Mouse (Mus musculus) neural tube, embryonic 14.5 days (tissue): ENCODE data around the gene Tmem119. TPM values are rescaled to one million over a fixed set of nuclear protein-coding genes. Genes with fewer than 3 reads are reported as not detected.

Source experiments
- ATAC-seq: fragments of 200-750 bp; cut with Nextera tagmentation; 2 replicates; pipeline ENCODE4 v1.8.0; 2017; ENCODE audit warnings: low read depth, mild to moderate bottlenecking, moderate TSS enrichment, moderate library complexity
- H3K27ac ChIP-seq: fragments of 300-500 bp; sonication (generic); 2 replicates; pipeline ENCODE4 v1.5.1; 2014; ENCODE audit warnings: low read depth, mild to moderate bottlenecking, control low read depth, low read length, moderate library complexity, mixed read lengths
- H3K27me3 ChIP-seq: fragments of 300-500 bp; sonication (generic); 2 replicates; pipeline ENCODE4 v1.6.1; 2014; ENCODE audit warnings: low read length; ENCODE audit not compliant: control insufficient read depth, insufficient read depth
- H3K36me3 ChIP-seq: fragments of 300-500 bp; sonication (generic); 2 replicates; pipeline ENCODE4 v1.6.1; 2014; ENCODE audit warnings: low read length, mixed read lengths; ENCODE audit not compliant: control insufficient read depth, insufficient read depth
- H3K4me1 ChIP-seq: fragments of 300-500 bp; sonication (generic); 2 replicates; pipeline ENCODE4 v1.6.1; 2014; ENCODE audit warnings: low read length; ENCODE audit not compliant: control insufficient read depth, insufficient read depth
- H3K4me2 ChIP-seq: fragments of 300-500 bp; sonication (generic); 2 replicates; pipeline ENCODE4 v1.6.1; 2014; ENCODE audit warnings: mild to moderate bottlenecking, low read depth, low read length, control low read depth
- H3K4me3 ChIP-seq: fragments of 300-500 bp; sonication (generic); 2 replicates; pipeline ENCODE4 v1.5.1; 2014; ENCODE audit warnings: low read depth, low read length, control low read depth, mixed read lengths
- H3K9ac ChIP-seq: fragments of 300-500 bp; sonication (generic); replicated peaks from 2 replicates; pipeline ENCODE4 v1.6.1; 2014; ENCODE audit warnings: low read depth, mild to moderate bottlenecking, control low read depth, low read length, mixed read lengths
- H3K9me3 ChIP-seq: fragments of 300-500 bp; sonication (generic); 2 replicates; pipeline ENCODE4 v1.6.1; 2016; ENCODE audit warnings: low read length; ENCODE audit not compliant: control insufficient read depth
- WGBS: fragments of 180-500 bp; shearing (Covaris S2); extraction: QIAGEN DNeasy Blood & Tissue Kit; methylation state at CpG from one replicate; pipeline ENCODE4 v1.1.7; 2014; 5-methylcytosine and 5-hydroxymethylcytosine counted together
- polyA plus RNA-seq: library from polyadenylated mRNA; unstranded; fragments of >200 nt; fragmentation: Nextera tagmentation; extraction: Ambion mirVana; gene quantifications from 2 replicates; pipeline ENCODE4 v1.2.1, GENCODE M21; 2014

Tmem119 gene
- polyA plus RNA-seq, 1 experiment from 2014 or later = 0.99 TPM

DNA sequence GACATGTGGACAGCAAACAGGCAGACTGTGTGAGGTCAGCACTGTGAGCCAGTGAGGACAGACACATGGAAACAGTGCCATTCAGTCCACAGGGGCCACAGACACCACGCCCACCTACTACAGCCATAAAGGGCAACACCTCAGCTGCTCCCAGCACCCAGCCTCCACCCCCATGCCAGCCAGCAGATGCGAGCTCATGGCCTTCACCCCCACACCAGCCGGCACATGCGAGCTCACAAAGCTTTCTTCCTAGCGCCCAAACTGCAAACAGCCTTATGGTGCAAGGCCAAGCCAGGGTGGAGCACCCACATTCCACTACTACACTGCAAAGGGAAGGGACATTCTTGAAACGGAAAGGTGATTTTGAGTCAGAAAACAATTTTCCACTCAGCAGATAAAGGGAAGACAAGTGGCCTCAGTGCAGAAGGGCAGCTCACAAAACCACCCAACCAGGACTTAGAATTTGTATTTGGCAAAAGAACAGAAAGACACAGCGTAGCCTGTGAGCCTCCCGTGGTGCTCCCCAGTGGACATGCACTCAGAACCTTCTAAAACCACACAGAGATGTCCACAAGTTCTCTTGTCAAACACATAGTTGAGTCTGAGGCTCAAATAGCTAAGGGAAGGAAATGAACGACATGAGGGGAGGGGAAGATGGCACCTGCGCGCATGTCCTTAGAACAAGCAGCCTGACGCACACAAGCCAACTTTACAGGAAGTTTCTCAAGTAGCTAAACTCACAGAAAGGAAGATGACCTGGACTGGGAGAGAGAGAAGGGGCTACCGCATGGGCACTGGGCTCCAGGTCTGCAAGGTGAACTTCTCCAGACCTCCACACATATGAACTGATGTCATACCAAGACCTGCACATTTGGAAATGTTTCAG, 34.4 kb downstream of the Tmem119 start:
- Histone ChIP-seq H3K9ac (no peak overlapping the region), H3K4me1 (peaks cover 12% of the 10 kb centered on the region; the same call in 1 of the 2 replicates), H3K4me3 (no peak overlapping the region), H3K27me3 (no peaks in the 10 kb centered on the region), H3K27ac (no peak overlapping the region), H3K4me2 (no peak overlapping the region), H3K36me3 (peaks cover 15% of the 10 kb centered on the region; the same call in 1 of the 2 replicates), H3K9me3 (no peaks in the 10 kb centered on the region)
- no peak for ATAC-seq
- 92% methylated on average over 13 of the region's 13 CpGs for WGBS

DNA sequence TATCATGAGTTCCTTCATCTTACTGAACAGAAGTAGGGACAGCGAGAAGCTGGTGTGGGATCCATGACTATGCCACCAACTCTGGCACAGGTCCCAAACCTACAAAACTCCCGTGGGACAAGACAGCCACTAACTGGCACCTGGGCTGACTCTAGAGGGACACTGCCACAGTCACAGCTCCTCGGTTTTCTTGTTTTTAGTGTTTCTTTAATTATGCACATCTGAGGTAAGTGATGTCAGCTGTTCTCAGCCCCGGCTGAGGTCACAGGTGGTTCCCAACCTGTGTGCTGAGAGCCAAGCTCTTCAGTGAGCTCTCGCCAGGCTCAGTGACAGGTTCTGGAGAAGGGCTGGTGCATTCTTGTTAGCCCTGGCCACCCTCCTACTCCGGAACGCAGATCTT, 35.9 kb downstream of the Tmem119 start:
- H3K27ac ChIP-seq = no peak overlapping the region
- H3K9me3 ChIP-seq = no peaks in the 10 kb centered on the region
- WGBS = 90% methylated on average over 7 of the region's 7 CpGs
- no peak overlapping the region for H3K9ac ChIP-seq
- H3K4me3 ChIP-seq = no peak overlapping the region
- H3K36me3 ChIP-seq = peaks cover 24% of the 10 kb centered on the region
- no peaks in the 10 kb centered on the region for H3K4me1 ChIP-seq
- H3K27me3 ChIP-seq = no peaks in the 10 kb centered on the region
- H3K4me2 ChIP-seq = no peak overlapping the region
- no peak for ATAC-seq

DNA sequence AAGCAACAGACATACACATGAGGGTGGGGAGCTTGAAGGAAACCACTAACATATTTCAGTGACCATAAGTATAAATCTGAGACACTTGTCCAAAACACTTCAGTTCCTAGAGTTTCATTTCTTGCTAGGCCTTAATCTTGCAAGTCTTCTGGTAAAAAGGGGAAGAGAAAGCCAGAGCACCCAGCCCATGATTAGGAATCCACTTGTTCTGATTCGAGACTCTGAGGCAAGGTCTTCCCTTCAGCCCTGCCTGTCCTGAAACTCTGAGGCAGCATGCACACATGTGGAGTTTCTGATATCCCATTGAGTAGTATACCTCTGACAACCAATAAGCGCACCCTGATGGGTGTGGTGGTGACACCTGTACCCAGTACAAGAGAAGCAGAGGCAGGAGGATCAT, 38.7 kb downstream of the Tmem119 start:
- H3K4me2 ChIP-seq = no peak overlapping the region
- 93% methylated on average over 2 of the region's 2 CpGs for WGBS
- peaks cover 44% of the 10 kb centered on the region for H3K36me3 ChIP-seq
- H3K9me3 ChIP-seq = no peaks in the 10 kb centered on the region
- ATAC-seq = no peak
- H3K4me1 ChIP-seq = no peaks in the 10 kb centered on the region
- H3K9ac ChIP-seq = no peak overlapping the region
- no peak overlapping the region for H3K27ac ChIP-seq
- H3K4me3 ChIP-seq = no peak overlapping the region
- no peaks in the 10 kb centered on the region for H3K27me3 ChIP-seq

DNA sequence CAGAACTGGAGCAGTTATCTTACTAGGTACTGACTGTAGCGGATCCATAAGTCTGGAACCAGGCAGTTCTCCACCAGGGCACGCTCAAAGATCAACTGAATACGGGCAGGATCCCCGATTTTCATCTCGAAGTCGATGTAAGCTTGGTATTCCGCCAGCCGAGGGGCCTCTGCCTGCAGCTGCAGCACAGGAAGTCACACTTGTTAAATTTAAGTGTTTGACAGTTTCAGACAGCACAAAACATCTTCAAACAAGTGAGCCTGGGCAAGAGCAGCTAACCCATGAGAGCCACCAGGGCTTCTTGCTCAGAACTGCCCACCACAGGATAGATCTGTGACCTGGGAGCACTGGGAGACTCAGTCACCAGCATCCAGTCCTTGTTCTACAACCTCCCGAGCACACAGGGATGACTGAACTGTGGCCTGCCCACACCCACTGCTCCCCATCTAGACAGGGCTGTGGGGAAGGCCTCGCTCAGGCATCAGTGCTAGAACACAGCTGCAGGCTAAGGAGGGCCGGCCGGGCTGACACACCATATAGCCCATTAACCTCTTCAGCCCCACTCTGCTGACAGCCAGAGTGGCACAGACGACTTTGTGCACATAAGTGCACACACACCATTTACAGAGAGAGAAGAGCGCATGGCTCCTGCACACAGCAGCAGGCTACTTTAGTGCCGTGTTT, 44.8 kb downstream of the Tmem119 start:
- no peak for ATAC-seq
- Histone ChIP-seq H3K4me2 (no peak overlapping the region), H3K4me3 (no peak overlapping the region), H3K9ac (no peak overlapping the region), H3K9me3 (no peaks in the 10 kb centered on the region), H3K27me3 (no peaks in the 10 kb centered on the region), H3K4me1 (no peaks in the 10 kb centered on the region), H3K36me3 (peaks cover 81% of the 10 kb centered on the region), H3K27ac (no peak overlapping the region)
- 92% methylated on average over 15 of the region's 15 CpGs for WGBS

DNA sequence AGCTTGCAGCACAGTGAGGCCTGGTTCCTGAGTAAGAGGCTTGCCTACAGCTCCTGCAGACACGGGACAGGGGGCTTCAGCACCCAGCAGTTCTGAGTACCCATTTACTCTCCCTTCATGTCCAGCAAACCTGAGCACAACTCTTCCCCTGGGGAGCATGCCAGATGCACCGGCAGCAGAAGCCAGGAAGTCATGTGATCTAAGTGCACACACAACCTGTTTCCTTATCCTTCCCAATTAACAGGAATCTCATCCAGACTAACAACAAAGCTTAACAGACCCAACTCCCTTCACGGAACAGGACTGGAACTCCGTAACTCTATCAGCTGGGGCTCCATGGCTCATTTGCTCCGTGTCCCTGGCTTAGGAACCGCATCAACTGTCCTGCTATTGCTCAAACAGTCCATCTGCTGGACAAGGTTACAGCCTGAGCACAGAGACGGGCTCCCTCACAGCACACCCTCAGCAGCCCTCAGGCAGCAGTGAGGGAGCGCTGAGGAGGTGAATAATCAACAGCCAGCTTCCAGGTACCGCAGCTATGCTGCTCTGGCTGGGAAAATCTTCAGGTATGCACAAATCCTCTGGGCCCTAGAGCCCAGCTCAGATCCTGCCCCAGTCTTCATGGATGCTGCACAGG, 48.7 kb downstream of the Tmem119 start:
- Histone ChIP-seq H3K36me3 (peaks cover 85% of the 10 kb centered on the region), H3K27me3 (no peaks in the 10 kb centered on the region), H3K4me1 (no peaks in the 10 kb centered on the region), H3K9me3 (no peaks in the 10 kb centered on the region), H3K4me2 (no peak overlapping the region), H3K9ac (no peak overlapping the region), H3K27ac (no peak overlapping the region), H3K4me3 (no peak overlapping the region)
- ATAC-seq = no peak
- 90% methylated on average over 9 of the region's 9 CpGs for WGBS

DNA sequence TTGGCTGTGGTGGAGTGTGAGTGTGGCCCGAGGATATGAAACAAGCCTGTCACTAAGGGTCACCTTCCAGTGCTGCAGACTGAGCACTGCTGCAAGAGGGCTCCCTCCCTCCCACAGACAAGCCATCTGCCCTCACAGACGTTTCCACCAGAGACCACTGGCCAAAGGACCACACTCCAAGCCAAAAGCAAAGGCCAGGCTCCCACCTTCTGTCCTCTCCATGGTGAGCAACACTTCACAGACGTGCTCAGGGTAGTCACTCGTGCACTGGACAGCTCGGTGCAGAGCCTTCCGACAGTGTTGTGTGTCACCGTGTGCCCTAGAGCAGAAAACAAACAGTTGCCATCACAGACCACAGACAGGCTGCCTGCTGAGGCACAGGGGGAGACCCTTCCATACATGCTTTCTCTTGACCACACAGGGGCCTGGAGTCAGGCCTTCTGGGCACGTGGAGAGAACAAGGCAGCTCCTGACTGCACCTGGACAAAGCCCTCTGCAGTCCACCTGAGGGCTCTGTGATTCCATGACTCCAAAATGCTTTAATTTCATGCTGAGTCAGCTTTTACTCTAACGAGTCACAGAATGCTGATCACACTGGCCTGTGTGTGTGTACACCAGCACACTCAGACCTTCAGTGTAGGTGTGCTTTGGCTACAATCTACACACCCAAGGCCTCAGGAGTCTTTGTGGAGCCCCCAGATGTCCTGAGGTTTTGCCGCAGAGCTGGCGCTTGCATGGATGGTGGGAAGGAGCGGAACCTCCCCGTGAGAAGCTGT, 51.6 kb downstream of the Tmem119 start:
- H3K9ac ChIP-seq = no peak overlapping the region
- 94% methylated on average over 13 of the region's 13 CpGs for WGBS
- ATAC-seq = no peak

DNA sequence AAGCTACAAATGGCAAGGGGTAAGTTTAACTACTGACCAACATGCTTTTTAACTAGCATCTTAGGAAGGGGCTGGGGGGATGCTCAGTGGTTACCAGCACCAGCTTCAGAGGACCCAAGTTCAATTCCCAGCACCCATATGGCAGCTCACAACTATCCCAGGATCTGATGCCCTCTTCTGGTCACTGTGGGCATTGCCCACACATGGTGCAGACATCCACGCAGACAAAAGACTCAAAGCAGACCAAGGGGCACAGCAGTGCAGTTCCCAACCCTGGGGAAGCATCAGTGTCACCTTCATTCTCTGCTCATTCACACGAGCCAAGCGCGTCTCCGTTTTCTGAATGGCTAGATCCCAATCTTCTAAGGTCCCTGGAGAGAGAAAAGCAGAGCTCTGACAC, 52.7 kb downstream of the Tmem119 start:
- H3K4me3 ChIP-seq = no peak overlapping the region
- ATAC-seq = no peak
- H3K4me1 ChIP-seq = no peaks in the 10 kb centered on the region
- H3K27ac ChIP-seq = no peak overlapping the region
- no peaks in the 10 kb centered on the region for H3K9me3 ChIP-seq
- no peak overlapping the region for H3K4me2 ChIP-seq
- H3K9ac ChIP-seq = no peak overlapping the region
- WGBS = 99% methylated on average over 5 of the region's 5 CpGs
- no peaks in the 10 kb centered on the region for H3K27me3 ChIP-seq
- H3K36me3 ChIP-seq = peaks cover 83% of the 10 kb centered on the region

More for the DNA sequence above, 51.6 kb downstream of the Tmem119 start:
- Histone ChIP-seq H3K4me1 (no peaks in the 10 kb centered on the region), H3K27me3 (no peaks in the 10 kb centered on the region), H3K36me3 (peaks cover 86% of the 10 kb centered on the region), H3K27ac (no peak overlapping the region), H3K4me3 (no peak overlapping the region), H3K9me3 (no peaks in the 10 kb centered on the region), H3K4me2 (no peak overlapping the region)
